Mouse (Mus musculus) thymus, postnatal 14 days (tissue): ENCODE measurements around the gene Ciz1.
A peak's percentile ranks its signal among the peaks of the same experiment; 100 is the strongest.

ENCODE experiments used
- DNase-seq: peaks from one replicate; pipeline ENCODE4 v3.0.0; 2021

The Ciz1 gene

DNA sequence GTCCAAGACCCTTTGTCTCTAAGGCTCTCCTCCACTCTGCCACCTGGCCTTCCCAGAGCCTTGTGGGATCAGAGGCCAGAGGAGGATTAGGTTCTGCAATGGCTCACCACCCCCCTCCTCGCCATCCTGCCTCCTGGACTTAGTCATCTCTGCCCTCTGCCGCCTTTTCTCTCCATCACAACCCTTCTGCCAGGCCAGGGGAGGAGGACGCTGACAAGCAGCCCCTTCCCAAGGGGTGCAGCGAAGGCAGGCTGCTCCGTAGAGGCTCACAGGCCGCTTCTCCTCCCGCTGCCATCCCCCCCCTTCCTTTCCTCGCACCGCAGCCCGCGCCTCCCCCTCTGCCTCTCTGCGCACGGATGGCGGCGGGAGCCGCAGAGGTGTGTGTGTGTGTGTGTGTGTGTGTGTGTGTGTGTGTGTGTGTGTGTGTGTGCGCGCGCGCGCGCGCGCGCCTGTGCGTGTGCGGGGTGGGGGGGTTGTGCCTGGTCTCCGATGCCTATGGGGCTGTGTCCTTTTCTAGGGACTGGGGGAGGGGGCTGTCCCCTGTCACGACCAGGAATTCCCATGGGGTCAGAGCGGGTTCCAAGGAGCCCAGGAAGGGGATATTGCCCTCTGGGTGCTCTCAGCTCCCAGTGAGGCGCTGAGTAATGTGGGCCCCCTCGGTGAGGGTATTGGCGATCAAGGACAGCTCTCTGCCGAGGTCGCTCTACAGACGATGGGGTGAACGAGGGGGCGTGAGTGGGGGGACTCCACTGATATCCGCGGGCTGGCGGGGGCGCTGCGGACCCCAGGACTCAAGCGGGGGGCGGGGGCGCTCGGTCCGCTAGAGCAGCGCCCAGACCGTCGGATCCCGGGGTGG lies at the start of gene Ciz1:
TSS of gene Ciz1 (plus strand) at position 177 of the 856 bp plus-strand sequence.
- peak; percentile 61 for DNase-seq

DNA sequence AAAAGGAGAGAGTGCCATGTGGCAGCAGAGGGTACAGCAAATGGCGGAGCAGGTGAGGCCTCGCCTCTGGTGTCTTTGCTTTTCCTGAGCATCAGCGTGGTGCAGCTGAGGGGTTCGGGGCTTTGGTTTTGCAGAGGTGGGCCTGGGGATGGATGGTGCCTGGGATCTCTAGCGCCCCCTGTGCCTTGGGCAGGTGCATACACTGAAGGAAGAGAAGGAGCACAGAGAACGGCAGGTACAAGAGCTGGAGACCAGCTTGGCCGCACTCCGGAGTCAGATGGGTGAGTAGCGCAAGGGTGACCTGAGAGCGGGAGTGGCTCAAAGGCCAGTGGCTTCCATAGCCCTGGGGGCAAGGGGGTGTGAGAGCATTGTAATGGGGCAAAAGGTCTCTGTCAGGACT lies 49.2 kb upstream of the Ciz1 start:
- no peak for DNase-seq

DNA sequence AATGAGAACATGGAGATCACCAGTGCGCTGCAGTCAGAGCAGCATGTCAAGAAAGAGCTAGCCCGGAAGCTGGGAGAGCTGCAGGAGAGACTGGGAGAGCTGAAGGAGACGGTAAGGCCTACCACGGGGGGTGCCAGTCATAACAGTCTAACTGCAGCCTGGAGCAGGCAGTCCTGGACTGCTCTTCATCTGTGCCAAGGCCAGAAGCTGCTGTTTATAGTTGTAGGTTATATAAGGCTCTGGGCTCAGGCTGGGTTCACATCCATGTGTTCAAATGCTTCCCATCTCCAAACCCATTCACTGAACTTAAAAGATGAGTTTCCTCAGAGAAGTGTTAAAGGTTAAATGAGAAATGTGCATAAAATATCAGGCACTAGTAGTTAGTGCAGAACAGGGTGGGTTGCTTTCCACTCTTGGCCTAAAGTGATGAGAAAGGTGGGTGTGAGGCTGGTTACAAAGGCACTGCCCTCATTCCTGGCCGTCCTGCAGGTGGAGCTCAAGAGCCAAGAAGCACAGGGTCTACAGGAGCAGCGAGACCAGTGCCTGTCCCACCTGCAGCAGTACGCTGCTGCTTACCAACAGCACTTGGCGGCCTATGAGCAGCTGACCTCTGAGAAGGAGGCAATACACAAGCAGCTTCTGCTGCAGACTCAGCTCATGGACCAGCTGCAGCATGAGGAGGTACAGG lies 47.8 kb upstream of the Ciz1 start:
- peak; percentile 73 for DNase-seq

DNA sequence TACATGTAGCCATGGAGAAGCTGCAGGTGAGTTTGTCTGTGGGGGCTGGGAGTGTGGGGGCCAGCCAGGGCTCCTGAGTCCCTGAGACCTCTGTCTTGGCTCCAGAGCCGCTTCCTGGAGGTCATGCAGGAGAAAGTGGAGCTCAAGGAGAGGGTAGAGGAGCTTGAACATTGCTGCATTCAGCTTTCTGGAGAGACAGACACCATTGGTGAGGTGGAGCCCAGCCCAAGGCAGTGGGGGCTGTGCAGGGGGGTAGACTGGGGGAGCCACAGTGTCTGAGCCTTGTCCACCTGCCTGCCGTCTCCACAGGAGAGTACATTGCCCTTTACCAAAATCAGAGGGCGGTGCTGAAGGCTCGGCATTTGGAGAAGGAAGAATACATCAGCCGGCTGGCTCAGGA lies 46.5 kb upstream of the Ciz1 start:
- no peak for DNase-seq

DNA sequence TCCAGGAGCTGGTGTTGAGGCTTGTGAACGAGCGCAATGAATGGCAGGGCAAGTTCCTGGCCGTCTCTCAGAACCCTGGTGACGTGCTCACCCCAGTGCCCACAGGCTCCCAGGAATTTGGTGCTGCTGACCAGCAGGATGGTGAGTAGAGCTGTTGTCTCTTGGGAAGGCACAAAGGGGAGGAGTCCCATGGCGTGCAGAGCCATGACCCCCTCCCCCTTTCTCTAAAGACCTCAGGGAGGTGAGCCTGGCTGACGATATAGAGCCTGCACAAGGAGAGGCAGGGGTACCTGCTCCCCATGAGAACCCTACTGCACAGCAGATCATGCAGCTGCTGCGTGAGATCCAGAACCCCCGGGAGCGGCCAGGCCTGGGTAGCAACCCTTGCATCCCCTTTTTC lies 46.0 kb upstream of the Ciz1 start:
- no peak for DNase-seq

DNA sequence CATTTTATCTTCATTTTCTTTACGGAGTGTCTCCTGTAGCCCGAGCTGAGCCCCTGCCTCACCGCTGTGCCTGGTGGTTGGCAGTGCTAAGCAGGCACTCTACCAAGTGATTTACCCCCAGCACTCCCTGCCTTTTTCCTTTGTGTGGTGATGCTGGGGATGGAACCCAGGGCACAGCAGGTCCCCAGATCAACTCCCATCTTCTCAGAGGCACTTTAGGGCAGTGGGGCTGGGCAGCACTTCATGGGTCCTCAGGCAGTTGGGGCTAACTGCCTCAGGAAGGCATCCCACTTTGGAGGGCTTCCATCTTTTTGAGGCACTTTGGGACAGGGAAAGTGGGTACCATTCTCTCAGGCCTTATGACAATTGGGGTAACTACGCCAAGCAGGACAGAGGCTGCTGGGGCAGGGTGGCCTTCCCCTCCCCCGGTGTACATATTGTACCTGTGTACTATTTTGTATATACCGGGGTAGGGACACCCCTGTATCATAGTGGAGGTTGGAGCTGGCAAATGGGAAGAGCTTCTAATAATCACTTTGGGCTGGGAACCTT lies 44.8 kb upstream of the Ciz1 start:
- no peak for DNase-seq

DNA sequence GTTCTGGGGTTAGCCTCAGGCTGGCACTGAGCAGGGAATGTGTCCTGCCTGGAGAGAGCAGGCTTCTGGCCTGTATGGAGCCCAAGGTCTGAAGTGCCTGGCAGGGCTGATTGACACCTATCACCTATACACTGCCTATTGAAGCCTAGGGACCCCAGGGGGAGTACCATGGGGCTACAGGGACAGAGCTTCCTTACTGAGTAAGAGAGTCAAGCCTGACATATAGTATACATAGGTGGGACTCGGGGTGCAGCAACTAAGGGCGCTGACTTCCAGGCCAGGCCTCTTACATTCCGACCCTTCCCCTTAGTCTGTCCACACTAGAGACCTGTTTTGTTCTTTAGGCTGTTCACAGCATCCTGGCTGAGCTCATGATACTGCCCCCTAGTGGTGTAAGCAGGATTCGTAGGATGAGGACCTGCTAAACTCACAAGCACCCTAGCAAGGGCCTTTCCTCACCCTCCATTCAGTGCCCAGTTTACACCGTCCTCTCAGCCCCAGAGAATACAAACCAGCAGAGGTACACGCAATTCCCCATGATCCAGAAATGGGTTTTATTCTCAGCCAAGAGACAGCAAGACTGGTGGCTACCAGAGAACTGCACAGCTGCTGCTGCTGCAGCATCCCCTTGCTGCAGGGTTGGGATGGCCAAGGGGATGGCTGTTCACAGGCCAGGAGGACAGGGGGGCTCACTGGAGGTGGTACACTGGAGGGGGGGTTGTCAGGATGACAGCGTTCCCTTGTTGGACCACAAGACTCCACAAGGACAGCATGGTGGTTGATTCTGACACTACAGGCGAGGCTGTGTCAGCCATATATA lies 44.0 kb upstream of the Ciz1 start:
- DNase-seq = peak; percentile 66

DNA sequence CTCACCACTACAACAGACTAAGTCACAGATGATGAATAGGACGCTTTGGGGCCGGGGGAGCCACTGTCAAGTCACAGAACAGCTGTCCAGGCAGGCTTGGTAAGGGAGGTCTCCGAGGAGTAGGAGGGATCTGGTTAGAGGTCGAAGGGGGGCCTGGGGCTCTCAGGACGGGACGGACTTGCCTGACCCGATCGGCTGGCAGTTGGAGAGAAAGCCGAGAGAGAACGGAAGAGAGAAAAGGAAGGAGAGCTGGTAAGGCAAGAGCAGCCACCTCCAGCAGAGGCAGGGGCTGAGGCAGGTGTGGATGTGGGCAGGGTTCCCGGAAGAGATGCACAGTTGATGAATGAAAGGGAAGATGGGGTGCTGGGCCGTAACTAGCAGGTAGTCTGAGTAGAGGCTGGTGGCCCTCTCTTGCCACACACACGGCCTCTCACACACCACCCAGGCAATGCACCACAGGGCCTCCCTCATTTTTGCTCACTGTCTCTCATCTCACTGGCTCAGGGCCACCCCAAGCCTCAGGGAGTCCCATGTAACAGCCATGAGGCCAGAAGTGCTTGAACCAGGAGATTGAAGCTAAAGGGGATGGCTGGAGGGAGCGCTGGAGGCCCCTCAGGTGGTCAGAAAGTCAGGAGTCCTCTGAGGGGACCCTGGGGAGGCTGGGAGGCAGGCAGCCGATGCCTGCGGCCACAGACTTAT lies 43.1 kb upstream of the Ciz1 start:
- DNase-seq = no peak

DNA sequence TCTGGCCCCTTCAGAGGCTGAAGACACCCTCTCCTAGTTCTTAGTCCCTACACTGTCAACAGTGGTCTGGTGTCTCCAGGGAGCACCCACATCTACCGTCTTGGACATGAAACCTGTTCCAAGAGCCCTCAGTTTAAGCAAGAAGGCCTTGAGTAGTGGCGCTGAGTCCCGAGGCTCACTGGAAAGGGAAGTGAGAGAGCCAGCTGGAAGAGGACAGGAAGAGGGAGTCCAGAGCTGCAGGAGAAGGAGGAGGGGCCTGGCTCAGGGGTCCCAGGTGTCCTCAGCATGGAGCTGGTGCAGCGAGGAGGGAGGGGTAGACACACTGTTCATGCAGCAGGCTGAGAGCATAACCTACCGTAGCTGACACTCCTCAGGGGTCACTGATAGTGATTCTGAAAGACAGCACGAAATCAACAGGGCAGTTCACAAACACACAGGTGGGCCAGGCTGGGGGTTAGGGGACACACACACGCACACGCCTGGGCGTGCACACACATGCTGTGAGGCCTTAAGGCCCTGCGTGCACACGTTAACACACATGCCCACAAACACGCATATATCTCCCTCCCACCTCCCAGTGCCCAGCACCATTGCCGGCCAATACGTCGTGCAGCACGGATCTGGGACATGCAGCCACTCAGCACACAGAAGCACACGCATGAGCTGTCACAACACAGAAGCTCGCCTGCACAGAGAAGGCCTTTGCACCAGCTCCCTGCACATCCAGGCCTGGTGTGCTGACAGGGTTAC lies 41.9 kb upstream of the Ciz1 start:
- no peak for DNase-seq

DNA sequence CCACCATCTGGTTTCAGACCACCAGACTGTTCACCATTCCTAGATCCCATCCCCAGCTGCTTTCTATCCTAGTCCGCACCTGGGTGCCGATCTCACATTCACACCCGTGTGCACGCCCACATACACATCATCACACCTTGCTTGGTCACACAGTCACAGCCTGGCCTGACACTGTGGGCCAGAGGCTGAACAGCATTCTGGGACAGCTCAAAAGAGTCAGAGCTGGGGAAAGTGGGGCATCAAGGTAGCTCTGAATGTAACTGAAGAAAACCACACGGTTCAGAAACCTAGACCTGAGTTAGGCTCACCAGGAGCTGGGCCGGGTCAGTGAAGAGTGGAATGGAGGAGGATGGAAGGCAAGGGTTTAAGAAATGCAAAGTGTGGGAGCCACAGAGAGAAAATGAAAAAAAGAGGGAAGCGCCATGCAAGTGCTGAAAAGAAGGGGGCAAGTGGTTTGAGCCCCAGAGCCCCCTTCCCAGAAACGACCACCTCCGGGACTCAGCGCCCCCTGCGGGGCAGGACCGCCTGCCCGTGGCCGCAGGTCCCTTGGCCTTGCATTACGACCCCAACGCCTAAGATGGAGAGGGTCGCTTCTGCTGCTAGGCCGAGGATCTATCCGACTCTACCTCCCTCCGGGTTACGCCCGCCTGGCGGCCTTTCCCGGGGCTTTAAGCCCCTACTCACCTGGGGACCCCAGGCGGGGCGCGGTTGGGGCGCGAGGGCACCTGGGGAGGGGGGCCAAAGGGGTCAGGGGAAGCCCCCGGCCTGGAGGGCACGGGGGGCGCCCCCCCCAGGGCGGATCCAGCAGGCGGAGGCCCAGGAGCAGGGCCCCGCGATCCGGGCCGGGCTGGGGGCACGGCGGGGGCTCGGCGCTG lies 40.4 kb upstream of the Ciz1 start:
- DNase-seq = no peak

DNA sequence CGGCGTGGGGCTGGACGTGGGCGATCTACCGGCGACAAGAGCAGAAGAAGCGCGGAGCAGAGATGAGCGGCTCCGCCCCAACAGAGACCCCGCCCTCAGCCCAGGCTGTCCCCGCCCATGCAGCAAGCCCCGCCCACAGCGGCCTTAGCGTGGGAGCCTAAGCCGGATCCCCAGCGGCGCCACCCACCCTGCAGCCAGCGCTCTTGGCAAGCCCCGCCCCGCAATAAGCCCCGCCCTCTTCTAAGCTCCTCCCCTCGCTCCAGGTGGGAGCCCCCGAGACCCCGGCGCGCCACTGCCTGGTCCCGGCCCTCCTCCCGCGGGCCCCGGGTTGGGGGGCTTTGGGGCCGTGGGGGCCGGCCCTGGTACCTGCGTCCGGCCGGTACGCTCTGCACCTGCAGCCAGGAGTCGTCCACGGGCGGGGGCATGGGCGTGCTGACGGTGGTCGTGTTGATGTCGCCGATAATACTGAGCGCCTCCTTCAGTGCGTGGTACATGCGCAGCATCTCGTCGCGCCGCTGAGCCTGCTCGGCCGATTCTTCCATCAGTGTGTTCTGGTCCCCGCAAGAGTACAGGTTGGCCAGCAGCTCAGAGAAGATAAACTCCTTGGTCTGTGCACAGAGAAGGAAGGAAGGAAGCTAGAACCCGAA lies 39.7 kb upstream of the Ciz1 start:
- peak; percentile 90 for DNase-seq

DNA sequence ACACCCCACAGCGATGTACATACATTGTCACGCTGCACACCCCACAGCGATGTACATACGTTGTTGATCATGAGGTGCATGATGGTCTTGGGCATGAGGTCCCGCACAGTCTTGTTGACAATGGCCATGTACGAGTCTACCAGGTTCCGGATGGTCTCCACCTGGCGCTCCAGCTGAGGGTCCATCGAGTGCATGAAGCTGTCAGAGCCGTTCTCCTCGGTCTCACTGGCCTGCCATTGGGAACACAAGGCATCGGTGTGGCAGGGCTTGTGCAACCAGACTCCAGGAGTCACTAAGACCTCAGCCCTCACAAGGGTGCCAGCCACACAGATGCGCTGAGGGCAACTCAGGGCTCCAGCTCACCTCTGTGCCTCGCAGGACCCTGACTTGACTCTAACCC lies 37.3 kb upstream of the Ciz1 start:
- no peak for DNase-seq

DNA sequence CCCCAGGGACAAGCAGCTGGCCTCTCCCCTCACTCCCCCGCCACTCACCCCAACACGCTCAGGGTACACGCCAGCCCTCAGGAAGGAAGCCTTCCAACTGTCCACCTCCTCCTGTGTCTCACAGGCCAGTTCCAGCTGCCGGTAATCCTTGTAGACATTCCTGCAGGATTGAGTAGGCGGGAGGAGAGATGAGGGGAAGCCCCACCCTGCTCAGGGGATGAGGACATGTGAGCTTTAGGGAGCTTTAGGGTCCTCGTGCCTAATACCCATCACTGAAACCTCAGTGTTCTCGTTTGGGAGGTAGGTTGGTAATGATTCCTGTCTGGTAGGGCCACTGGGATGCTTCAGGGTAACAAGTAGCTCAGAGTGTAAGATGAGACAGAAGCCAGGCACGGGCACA lies 36.4 kb upstream of the Ciz1 start:
- DNase-seq = no peak

DNA sequence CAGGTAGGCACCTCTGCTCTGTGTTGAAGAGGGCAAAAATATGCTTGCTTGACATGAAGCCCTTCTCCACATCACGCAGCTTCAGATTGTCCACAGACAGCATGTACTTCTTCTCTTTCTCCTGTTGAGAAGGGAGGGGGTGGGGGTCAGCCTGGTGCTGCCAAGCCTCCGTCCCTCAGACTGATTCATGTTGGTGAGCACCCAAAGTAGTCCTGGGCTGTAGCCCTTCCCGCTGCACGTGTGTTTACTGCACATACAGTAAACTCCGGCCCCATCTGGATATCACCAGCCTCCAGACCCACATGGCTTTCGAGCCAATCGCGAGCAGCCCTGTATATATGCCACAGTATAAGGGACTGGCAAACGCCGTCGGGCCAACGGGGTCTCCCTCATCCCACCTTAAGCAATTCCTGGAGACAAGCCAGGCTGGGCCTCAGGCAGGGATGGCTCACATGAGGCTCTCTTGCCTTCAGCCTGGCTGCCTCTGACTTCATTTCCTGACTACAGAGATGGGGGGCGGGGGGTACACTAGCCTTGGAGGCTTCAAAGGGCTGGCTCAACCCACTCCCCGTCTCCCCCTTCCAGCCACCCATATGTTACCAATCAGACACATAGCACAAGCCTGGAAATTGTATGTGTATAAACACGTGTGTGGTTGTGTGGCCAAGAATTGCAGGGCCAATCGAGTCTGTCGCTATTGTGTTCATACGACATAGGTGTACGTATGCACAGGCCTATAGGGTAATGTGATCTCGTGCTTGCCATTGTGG lies 35.1 kb upstream of the Ciz1 start:
- DNase-seq = no peak

DNA sequence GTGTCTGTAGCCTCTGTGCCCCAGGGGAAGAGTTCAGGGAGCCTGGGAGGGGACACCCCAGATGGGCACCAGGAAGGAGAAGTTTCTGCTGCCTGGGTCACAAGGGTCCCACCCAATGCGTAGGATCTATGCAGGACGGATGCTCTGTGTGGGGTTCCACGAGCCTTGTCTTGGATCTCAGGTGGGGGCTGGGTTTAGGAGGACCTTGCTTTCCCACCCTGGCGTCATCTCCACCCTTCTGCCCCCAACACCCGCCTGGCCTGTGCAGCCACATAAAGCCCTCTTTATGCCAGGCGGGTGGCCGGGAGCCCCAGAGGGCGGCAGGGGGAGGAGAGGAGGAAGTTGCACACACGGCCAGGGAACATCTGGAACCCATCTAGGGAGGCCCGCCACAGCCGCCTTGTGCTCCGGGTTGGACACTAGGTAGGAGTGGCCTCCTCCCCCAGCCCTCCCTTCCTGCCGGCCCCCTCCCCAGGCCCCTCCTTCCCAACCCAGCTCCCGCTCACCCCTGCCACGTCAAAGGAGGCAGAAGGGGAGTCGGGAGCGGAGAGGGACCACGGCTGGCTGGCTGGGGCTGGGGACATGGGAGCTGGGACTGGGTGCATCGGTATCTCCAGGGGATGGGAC lies 34.2 kb upstream of the Ciz1 start:
- no peak for DNase-seq

DNA sequence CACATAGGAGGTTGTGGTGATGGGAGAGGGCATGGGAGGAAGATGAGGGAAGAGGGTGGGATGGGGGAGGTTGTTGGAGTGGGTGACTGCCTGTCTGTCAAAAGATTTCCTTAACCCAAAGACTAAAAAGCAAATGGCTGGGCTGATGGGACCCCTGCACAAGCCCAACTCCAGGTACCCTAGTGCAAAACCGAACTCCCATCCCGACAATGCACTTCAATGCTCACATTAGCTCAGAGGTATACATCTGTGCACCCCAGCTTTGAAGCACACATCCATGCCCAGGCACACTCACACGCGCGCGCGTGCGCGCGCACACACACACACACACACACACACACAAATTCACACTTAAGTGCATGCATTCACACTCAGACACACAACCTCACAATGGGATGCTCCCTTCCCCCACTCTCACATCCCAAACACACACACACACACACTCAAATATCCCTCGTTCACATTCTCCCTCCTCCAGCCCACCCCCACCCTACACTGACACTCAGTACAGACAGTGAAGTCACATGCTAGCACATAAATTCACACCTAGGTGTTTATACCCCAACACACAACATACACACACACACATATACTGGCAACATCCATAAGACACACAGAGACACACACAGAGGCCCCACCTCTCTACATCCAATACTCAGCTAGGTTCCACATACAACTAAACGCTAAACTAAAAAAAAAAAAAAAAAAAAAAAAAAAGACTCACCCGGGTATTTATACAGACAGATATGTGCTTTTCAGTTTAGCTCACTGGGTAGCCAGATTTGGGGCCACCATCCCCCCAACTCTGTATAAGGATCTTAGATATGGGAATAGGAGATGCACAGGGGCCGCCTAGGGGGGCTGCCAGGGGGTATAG lies 33.2 kb upstream of the Ciz1 start:
- DNase-seq = no peak

DNA sequence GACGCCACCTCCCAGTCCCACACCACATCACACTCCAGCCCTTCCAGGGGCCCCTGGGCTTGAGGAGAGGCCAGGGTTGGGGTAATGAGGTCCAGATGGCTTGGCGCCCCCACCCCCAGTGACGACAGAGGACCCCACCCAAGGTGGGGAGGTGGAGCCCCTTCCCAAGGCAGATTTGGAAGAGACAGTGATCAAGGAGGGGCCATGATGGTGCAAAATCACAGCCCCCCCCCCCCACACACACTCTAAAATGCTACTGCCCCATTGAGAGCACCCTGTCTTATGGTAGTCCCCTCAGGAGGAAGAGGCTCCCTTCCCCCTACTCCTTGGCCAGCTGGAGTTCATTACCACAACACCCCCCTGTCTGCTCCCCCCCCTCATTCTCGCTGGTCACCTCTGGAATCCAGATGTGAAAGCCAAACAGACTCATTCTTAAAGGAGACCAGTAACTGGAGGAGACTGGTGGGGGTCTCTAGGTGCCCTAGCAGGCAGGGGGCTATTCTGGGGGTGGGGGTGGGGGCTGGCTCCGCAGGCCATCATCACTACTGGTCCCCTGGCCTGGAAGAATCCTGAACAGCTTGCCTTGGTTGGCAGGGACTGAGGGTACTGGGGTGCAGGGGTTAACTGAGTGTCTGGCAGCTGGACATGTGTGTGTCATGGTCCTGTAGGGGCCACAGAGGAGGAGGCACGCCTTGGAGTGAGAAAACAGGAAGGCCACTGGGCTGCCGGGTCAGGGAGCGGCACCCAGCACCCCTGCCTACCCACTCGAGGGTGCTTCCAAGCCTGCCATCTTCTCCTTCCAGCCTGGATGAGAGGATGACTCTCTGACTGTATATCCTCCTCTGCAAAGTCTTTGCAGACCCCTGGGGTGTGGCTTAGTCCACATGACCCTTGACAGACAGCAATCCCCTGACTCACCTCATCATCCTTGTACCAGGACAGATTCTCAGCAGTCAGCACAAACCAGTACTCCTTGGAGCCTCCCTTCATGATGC lies 32.2 kb upstream of the Ciz1 start:
- no peak for DNase-seq
